Mouse (Mus musculus) monocyte, adult 2 months (primary cell): Measurements from ENCODE around the gene Clk1.
"Not testable (repeated sequence)": the region's sequence is repeated elsewhere in the genome, so short reads cannot be mapped to it uniquely, and the experiment has no call there.

ENCODE experiments used
- DNase-seq, 2 experiments: peaks; one replicate each; pipeline ENCODE4 v3.0.0; 2022; ENCODE audit warnings: low spot score in 2 of 2, low read depth in 1 of 2

Gene Clk1

DNA sequence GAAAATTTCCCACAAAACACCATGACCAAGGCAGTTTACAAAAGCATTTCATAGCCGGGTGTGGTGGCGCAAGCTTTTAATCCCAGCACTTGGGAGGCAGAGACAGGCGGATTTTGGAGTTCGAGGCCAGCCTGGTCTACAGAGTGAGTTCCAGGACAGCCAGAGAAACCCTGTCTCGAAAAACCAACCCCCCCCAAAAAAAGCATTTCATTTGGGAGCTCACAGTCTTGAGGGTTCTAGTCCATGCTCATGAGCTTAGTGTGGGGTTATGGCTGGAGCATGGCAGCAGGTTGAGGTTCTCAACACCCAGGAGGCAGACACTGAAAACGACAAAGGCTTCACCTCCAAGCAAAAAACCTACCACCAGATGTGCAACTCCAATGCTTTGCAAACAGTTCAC is 15.7 kb downstream of the Clk1 start:
- no peak for DNase-seq

DNA sequence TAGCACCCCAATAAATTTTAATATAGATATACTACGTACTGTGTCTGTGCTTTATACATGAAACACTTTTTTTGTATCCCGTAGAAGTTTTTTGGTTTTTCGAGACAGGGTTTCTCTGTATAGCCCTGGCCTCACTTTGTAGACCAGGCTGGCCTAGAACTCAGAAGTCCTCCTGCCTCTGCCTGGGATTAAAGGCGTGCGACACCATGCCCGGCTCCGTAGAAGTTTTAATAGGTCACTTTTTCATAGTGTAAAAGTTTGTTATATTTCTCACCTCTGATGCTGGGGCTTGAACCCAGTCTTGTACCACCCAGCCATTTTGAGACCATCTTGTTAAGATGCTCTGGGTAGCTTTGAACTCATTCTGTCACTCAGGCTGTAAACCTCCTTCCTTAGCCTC is 16.5 kb downstream of the Clk1 start:
- DNase-seq, result no peak

GRCm38 (mm10) chr1:58403745-58404144 is 20.1 kb downstream of the Clk1 start:
- DNase-seq, result no peak

DNA sequence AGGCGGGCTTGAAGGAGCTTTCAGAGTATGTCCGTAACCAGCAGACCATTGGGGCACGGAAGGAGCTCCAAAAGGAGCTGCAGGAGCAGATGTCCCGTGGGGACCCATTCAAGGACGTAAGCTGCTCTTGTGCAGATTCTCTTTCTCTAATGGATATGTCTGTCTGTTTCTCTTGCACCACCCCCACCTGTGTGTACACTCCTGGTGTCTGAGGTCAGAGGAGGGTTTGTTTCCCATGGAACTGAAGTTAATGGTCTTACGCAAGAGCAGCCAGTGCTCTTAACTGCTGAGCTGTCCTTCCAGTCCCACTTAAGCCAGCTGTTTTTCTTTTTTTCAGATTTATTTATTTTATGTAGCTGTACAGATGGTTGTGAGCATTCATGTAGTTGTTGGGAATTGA is 22.5 kb downstream of the Clk1 start:
- DNase-seq, result no peak

DNA sequence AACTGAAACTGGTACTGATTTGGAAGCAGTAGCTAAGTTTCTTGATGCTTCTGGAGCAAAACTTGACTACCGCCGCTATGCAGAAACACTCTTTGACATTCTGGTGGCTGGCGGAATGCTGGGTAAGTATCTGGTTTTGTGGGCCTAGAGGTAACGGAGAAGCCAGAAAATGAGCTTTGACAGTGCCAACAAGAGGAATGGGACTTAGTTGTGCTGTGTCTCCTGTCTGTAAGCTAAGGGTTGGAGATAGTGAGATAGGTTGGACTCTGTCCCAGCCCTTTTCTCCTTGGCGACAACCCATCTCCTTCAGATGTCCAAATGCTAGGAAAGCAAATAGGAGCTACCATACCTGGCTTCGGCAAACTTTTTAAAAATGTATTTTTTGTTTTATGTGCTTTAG is 26.1 kb downstream of the Clk1 start:
- DNase-seq, result no peak

DNA sequence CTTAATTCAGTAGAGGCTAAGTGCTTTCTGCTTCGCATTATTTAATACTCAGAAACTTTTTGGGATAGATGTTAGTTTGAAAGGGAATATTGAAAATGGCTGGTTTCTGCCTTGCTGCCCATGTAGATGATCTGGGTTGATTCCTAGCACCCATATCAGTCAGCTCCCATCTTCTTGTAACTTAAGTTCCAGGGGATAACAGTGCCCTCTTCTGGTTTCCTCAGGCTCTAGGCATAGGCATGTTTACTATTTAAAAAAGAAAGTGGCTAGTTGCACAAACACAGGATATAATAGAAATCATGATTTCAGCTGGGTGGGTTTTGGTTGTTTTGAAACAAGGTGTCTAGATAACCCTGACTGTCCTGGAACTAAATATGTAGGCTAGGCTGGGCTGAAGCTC is 27.7 kb downstream of the Clk1 start:
- no peak for DNase-seq

GRCm38 (mm10) chr1:58395341-58395740 is 28.5 kb downstream of the Clk1 start:
- no peak for DNase-seq

DNA sequence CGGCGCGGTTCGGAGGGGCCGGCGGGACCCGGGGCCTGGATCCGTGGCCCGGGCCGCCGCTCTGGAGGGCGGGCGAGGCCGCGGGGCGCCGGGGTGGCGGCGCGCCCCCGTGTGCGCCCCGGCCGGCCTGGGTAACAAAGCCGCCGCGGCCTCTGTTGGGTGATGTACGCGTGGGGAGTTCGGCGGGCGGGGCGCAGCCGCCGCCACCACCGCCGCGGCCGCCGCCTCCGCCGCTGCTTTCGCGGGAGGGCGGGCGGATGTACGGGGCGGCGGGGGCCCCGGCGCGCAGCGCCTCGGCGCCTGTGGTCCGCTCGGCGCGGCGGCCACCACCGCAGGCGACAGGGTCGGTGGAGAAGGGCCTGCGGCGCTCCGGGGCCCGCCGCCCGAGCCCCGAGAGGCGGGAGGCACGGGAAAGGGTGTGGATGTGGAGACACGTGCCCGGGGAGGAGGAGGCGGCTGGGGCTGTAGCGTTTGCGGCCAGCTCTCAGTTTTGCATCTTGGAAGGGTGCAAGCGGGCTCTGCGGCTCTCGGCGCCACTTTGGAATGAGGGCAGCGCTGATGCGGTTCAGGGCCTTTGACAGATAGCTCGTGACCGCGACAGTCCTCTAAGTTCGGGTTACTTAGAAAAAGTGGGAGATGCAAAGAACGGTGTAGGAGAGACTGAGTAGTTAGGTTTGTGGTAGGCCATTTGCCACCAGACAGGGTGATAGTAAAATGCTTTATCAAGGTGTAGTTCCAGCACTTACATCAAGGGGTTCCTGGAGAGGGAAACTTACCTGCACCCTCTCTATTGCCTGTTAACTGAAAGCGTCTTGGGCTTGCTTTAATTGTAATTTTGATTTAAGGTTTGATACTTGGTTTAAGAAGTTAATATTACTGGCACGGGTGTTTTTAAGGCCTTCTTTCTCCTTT is 30.3 kb downstream of the Clk1 start:
- peak in 1 of 2 experiments; percentile 32 for DNase-seq

- DNase-seq, result peak; percentile 80 to 89
These were observed 31.1 kb downstream of the Clk1 start, which contains the start of gene Bzw1 for GRCm38 (mm10) chr1:58392652-58393283. Bzw1 (plus strand) TSS chr1:58392898.

- no peak for DNase-seq
These were observed 31.6 kb downstream of the Clk1 start for GRCm38 (mm10) chr1:58392268-58392651.

DNA sequence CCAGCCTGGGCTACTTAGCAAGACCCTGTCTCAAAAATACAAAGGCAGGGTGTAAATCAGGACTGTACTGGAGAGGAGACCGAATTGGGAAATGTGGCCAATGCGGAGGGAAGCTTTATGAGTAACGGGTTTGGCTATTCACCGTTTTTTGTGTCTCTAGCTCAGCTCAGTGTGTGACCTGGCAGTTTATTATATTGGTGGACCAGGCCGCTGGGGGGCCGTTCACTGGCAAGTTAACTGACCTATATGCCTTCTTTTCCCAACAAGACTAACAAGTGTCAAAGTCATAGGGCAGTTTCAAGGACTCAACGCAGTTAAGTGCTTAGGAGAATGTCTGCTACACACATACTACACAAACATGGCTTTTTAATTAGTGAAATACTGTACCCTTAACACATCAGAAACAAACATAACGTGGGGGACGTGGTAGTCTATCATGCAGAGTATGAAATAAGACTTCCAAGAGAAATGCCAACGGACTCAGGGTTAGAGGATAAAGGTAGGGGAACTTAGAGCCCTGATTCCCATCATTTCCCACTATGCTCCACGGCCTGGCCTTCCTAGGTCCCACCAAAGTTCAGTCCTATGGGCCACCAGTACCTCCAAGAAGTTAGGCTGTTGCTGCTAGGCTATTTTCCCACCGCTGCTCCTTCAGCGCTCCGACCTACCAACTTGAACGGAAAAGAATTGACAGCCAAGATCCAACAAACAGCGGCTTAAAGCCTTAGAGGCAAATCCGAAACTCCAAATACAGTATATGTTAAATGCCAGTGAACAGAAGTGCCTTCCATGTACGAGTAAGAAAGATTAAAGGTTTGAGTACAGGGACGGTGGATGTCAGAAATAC is 32.2 kb downstream of the Clk1 start:
- DNase-seq, result no peak

GRCm38 (mm10) chr1:58382586-58383281 is 41.1 kb downstream of the Clk1 start:
- DNase-seq, result no peak

- DNase-seq, result no peak
These were observed 48.2 kb downstream of the Clk1 start for GRCm38 (mm10) chr1:58375574-58376147.

GRCm38 (mm10) chr1:58374266-58374665 is 49.6 kb downstream of the Clk1 start:
- DNase-seq, result not testable (repeated sequence)

- no peak for DNase-seq
These were observed 54.1 kb downstream of the Clk1 start for GRCm38 (mm10) chr1:58369716-58370115.

DNA sequence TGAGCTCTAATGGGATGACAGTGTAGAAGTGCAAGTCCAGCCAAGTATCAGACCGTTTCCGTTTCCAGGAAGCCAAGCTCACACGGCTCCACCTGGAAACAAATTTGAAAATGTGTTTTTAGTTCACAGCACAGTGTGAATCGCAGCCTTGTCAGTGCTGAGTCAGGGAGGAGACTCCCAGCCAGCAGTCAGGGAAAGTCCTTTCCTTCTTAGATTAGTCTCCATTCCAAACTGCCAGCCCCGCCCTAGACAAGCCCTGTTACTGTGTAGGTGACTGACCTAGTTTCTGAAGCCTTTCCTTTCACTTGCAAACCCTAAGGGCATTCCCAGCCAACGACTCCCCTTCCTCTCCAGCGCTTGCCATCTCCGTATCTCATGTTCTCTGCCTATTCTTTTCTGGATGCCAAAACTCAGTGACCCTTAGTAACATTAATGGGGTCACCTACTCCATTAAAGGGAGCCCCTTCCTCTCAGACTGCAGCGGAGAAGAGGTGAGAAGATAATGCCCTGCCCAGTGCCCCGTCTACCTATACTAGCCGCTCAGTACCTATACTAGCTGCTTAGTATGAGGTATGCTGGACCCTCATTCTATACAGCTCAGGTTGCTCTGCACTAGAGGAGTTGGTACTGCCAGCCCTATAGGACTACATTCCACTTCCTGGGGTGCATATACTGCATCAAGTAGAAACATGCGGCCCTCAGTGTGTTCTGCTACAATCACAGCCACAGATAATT is 57.0 kb downstream of the Clk1 start:
- DNase-seq, result no peak

DNA sequence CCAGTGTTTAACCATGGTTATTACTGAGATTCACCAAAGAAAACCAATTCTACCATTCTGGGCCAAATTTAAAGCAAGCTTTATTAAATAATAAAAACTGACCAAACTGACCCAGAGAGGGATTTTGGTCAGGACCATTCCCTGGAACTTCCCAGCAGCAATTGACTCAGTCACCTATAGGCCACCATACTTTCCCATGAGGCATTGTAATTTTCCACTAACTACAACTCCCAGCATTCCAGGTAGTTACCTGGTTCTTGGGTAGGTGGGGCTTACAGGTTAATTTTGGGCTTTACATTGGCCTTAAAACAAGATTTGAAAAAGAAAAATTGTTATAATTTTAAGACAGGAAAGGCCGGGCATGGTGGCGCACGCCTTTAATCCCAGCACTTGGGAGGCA is 58.0 kb downstream of the Clk1 start:
- DNase-seq, result no peak

- DNase-seq, result no peak
These were observed 59.3 kb downstream of the Clk1 start for GRCm38 (mm10) chr1:58364551-58364950.

GRCm38 (mm10) chr1:58362296-58362695 is 61.6 kb downstream of the Clk1 start:
- DNase-seq, result no peak
